Mouse (Mus musculus) embryo, embryonic 10 days (tissue): ENCODE measurements around the gene Pfpl.

Source experiments
- DNase-seq: peaks from one replicate; pipeline ENCODE4 v3.0.0-alpha.2; 2015; ENCODE audit warnings: low spot score

The Pfpl gene

GRCm38 (mm10) chr19:12427605-12428004 lies at the start of gene Pfpl:
Gene Pfpl (plus strand): TSS chr19:12427905.
- no peak for DNase-seq

- DNase-seq: no peak
These were observed 40.7 kb upstream of the Pfpl start, which contains the start of gene Olfr1440 for GRCm38 (mm10) chr19:12386979-12387378. Gene Olfr1440 (plus strand): TSS chr19:12387279.

GRCm38 (mm10) chr19:12413737-12414136 lies 14.0 kb upstream of the Pfpl start:
- DNase-seq: no peak

GRCm38 (mm10) chr19:12417361-12417760 lies 10.3 kb upstream of the Pfpl start, which contains the start of gene Olfr1441:
Gene Olfr1441 (plus strand): TSS chr19:12417433.
- no peak for DNase-seq

- no peak for DNase-seq
These were observed 9.4 kb upstream of the Pfpl start for GRCm38 (mm10) chr19:12418312-12418711.

- DNase-seq: no peak
These were observed 7.2 kb upstream of the Pfpl start for GRCm38 (mm10) chr19:12420555-12420954.

- no peak for DNase-seq
These were observed 6.0 kb upstream of the Pfpl start for GRCm38 (mm10) chr19:12421680-12422079.

- no peak for DNase-seq
These were observed 604 bp upstream of the Pfpl start for GRCm38 (mm10) chr19:12427101-12427500.

- DNase-seq: peak; percentile 65
These were observed 5.3 kb downstream of the Pfpl start for GRCm38 (mm10) chr19:12433033-12433432.

- DNase-seq: no peak
These were observed 7.3 kb downstream of the Pfpl start for GRCm38 (mm10) chr19:12435011-12435416.

GRCm38 (mm10) chr19:12435750-12436524 lies 8.2 kb downstream of the Pfpl start:
- no peak for DNase-seq

- no peak for DNase-seq
These were observed 11.9 kb downstream of the Pfpl start for GRCm38 (mm10) chr19:12439581-12439980.

GRCm38 (mm10) chr19:12440103-12440725 lies 12.5 kb downstream of the Pfpl start:
- no peak for DNase-seq

GRCm38 (mm10) chr19:12442560-12442959 lies 14.9 kb downstream of the Pfpl start:
- DNase-seq: no peak

GRCm38 (mm10) chr19:12445014-12445413 lies 17.3 kb downstream of the Pfpl start:
- no peak for DNase-seq

GRCm38 (mm10) chr19:12457401-12458066 lies 29.8 kb downstream of the Pfpl start:
- DNase-seq: no peak

- no peak for DNase-seq
These were observed 31.8 kb downstream of the Pfpl start for GRCm38 (mm10) chr19:12459516-12459915.

GRCm38 (mm10) chr19:12460282-12461249 lies 32.9 kb downstream of the Pfpl start, which contains the start of gene Mpeg1:
Gene Mpeg1 (plus strand): TSS chr19:12460779.
- DNase-seq: no peak

- DNase-seq: no peak
These were observed 35.4 kb downstream of the Pfpl start for GRCm38 (mm10) chr19:12462851-12463721.

- DNase-seq: peak; percentile 27
These were observed 36.0 kb downstream of the Pfpl start for GRCm38 (mm10) chr19:12463722-12464035.

GRCm38 (mm10) chr19:12464127-12464526 lies 36.4 kb downstream of the Pfpl start:
- no peak for DNase-seq
